Mouse (Mus musculus): ENCODE results near the gene Myo9b.

Myo9b gene

GRCm38 (mm10) chr8:71289098-71289497, 16.6 kb downstream of the Myo9b start:
- ChIA-PET POLR2A (interaction anchor here in 2 of 4 experiments (0.9 to 2.4 kb wide), 6 partner anchors 15 to 392 kb away, joined by 3 to 9 read pairs (median 6); partner anchors contain the start of genes Myo9b (in 2 of the 2), Haus8 (in 1 of the 2) and Rpl18a (in 1 of the 2)), CTCF (interaction anchor here in 1 of 4 experiments (1.2 kb wide), 1 partner anchor 68 kb away, joined by 3 read pairs; no protein-coding TSS in a partner anchor)

DNA sequence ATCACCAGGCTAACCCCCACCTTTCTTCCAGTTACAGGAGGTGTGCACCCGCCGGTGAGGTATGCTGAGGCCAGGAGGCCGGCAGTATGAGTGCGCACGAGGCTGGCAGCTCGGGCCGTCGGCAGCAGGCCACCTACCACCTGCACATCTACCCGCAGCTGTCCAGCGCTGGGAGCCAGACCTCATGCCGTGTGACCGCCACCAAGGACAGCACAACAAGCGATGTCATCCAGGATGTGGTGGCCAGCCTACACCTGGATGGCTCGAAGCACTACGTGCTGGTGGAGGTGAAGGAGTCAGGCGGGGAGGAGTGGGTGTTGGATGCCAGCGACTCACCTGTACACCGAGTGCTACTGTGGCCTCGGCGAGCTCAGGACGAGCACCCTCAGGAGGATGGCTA, 17.7 kb downstream of the Myo9b start:
- CTCF ChIA-PET, result interaction anchor here in 2 of 4 experiments (1.0 to 1.1 kb wide), 2 partner anchors 18 to 229 kb away, joined by 3 read pairs; partner anchors contain the start of genes Haus8 (in 1 of the 2) and Myo9b (in 1 of the 2)
- POLR2A ChIA-PET, result interaction anchor here in 3 of 4 experiments (0.8 to 2.4 kb wide), 8 partner anchors 13 to 77 kb away, joined by 3 to 9 read pairs (median 4); partner anchors contain the start of genes Haus8 (in 3 of the 3), Myo9b (in 3 of the 3) and Use1 (in 1 of the 3)

- ChIA-PET POLR2A (interaction anchor here in 3 of 4 experiments (0.5 to 2.4 kb wide), 11 partner anchors 14 to 599 kb away, joined by 3 to 9 read pairs (median 4); partner anchors contain the start of genes Haus8 (in 3 of the 3), Myo9b (in 3 of the 3) and Use1 (in 1 of the 3)), CTCF (interaction anchor here in 3 of 4 experiments (0.8 to 1.1 kb wide), 3 partner anchors 18 to 228 kb away, joined by 3 to 4 read pairs (median 3); partner anchors contain the start of genes Haus8 (in 2 of the 3) and Myo9b (in 2 of the 3))
These were observed 18.4 kb downstream of the Myo9b start for GRCm38 (mm10) chr8:71290911-71291310.

DNA sequence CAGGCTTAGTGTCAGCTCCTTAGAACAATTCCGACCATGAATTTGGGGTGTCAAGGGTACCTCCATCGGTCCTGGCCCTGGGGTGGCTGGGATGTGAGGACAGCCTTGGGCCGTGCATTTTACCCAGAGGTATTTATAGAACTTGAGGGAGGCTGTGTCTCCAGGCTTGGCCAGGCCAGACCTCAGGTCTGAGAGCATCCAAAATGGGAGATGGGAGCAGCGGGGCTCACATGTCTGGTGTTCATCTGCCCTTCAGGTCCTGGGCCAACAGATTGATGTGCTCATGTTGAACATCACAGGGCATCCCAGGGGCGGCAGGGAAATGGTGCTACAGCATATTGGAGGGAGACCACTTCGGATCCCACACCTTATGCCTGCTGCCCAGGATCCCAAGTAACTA, 18.8 kb downstream of the Myo9b start:
- POLR2A ChIA-PET, result interaction anchor here in 2 of 4 experiments (0.7 to 1.3 kb wide), 4 partner anchors 14 to 166 kb away, joined by 3 read pairs; partner anchors contain the start of gene Use1 (in 1 of the 2)
- CTCF ChIA-PET, result interaction anchor here in 3 of 4 experiments (0.8 to 1.1 kb wide), 3 partner anchors 19 to 228 kb away, joined by 3 to 4 read pairs (median 3); partner anchors contain the start of genes Haus8 (in 2 of the 3) and Myo9b (in 2 of the 3)

DNA sequence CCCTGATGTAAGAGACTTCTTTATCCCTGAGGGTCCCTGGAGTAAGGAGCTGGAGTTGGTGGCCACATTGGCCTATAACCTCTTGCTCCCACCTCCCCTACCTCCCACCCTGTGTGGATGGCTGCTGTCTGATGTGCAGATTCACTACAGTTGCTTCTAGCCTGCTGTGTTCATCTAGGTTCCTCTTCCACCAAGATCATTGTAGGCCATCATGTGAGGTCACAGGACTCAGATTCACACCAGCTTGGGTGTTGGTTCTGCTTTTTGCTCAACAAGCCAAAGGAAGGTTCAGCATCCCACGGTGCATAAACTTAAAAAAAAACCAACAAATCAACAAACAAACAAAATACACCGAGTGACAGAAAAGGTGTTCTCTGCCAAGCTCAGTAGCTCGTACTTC, 21.4 kb downstream of the Myo9b start:
- ChIA-PET CTCF (interaction anchor here in 3 of 4 experiments (0.6 to 1.0 kb wide), 3 partner anchors 14 to 225 kb away, joined by 4 to 12 read pairs (median 4); no protein-coding TSS in a partner anchor), POLR2A (interaction anchor here in 1 of 4 experiments (1.9 to 3.7 kb wide), 2 partner anchors 22 to 33 kb away, joined by 5 to 13 read pairs; partner anchors contain the start of gene Myo9b)

GRCm38 (mm10) chr8:71296188-71296621, 23.7 kb downstream of the Myo9b start:
- POLR2A ChIA-PET, result interaction anchor here in 2 of 4 experiments (1.2 to 3.7 kb wide), 4 partner anchors 12 to 25 kb away, joined by 3 to 13 read pairs (median 4); partner anchors contain the start of genes Myo9b (in 2 of the 2) and Haus8 (in 1 of the 2)

GRCm38 (mm10) chr8:71296784-71297183, 24.3 kb downstream of the Myo9b start:
- ChIA-PET POLR2A (interaction anchor here in 2 of 4 experiments (0.9 to 3.7 kb wide), 5 partner anchors 13 to 25 kb away, joined by 3 to 13 read pairs (median 4); partner anchors contain the start of genes Myo9b (in 2 of the 2) and Haus8 (in 1 of the 2)), CTCF (interaction anchor here in 1 of 4 experiments (0.6 kb wide), 1 partner anchor 452 kb away, joined by 3 read pairs; no protein-coding TSS in a partner anchor)

More at GRCm38 (mm10) chr8:71296188-71296621, 23.7 kb downstream of the Myo9b start:
- CTCF ChIA-PET, result interaction anchor here in 1 of 4 experiments (0.6 to 1.1 kb wide), 2 partner anchors 29 to 451 kb away, joined by 3 to 4 read pairs; no protein-coding TSS in a partner anchor

DNA sequence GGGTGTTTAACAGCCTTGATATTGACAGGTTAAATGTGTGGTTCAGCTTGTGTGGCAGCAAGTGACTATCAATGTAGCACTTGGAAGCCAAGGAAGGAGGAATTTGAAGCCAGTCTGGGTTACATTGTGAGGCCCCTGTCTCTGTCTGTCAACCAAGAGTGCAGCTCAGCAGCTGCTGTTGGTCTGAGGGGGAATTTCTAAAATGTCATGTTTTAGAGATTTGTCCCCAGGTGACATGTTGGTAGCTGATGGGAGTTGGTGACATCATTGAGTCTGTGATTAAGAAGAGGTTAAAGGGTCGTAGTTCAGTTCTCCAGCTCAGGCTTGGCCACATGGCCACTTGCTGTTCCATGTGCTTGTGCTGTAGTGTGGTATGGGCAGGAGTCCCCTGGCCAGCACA, 24.9 kb downstream of the Myo9b start:
- CTCF ChIA-PET, result interaction anchor here in 1 of 4 experiments (1.2 kb wide), 1 partner anchor 88 kb away, joined by 4 read pairs; no protein-coding TSS in a partner anchor

DNA sequence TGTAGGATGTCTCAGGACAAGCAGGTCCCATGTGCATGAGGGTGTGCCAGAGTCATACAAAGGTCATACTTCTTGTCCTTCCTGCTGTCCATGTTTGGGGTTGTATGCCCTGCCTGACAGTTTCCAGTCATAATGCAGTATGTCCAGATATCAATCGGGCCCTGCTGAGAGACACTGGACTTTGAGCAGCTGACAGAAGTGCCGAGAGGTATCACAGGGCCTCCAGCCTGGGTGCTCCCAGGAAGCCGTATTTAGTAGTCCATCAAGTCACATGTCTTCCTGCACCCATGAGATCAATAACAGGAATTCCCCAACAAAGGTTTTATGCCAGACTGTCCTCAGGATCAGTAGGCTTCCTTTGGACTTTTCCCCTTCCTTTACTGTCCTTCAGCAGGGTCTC, 27.2 kb downstream of the Myo9b start:
- POLR2A ChIA-PET, result interaction anchor here in 1 of 4 experiments (1.9 kb wide), 1 partner anchor 10 kb away, joined by 4 read pairs; no protein-coding TSS in a partner anchor
- CTCF ChIA-PET, result no interaction called here

More for the DNA sequence above, 24.9 kb downstream of the Myo9b start:
- POLR2A ChIA-PET, result interaction anchor here (0.6 to 3.7 kb wide), 8 partner anchors 10 to 597 kb away, joined by 3 to 13 read pairs (median 3); partner anchors contain the start of genes Myo9b (in 2 of the 4), Haus8 (in 1 of the 4) and Rpl18a (in 1 of the 4)

DNA sequence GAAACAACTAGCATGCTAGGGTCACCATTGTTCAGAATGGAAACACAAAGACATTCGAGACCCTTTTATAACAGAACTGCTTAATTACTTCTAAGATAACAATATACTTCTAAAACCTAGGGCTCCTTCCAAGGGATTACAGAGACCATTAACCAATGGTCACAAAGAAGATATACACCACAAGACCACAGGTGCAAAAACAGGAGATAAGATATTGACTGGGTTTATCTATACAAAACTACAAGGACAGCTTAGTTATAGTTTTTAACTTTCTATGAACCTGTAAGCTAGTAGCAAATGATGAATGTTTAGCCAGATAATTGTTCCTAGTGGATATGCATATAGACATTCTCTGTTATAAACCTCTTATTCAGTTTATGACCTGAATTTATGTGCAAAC, 30.3 kb downstream of the Myo9b start:
- POLR2A ChIA-PET, result interaction anchor here in 2 of 4 experiments (0.6 to 1.2 kb wide), 5 partner anchors 12 to 462 kb away, joined by 3 to 4 read pairs (median 3); no protein-coding TSS in a partner anchor
- CTCF ChIA-PET, result no interaction called here

- CTCF ChIA-PET, result interaction anchor here in 1 of 4 experiments (0.6 kb wide), 1 partner anchor 789 kb away, joined by 3 read pairs; no protein-coding TSS in a partner anchor
These were observed 31.1 kb downstream of the Myo9b start for GRCm38 (mm10) chr8:71303632-71304031.

DNA sequence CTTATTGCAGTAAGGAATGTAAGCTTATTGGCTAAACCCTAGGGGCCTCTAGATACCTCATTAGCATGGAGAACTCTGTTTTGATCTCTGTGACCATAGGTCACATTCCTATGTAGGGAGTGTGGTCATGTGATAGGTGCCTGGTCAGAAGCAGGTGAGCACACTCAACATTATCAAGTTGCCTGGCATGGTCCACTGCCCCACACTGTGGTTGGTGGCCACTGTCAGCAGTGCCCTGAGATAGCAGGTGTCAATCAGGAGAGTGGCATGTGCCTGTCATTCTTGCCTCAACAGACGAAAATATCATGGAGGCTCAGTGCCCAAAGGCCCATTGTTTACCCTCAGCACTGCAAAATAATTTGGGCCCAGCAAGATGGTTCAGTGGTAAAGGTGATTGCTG, 33.5 kb downstream of the Myo9b start:
- CTCF ChIA-PET, result no interaction called here
- POLR2A ChIA-PET, result interaction anchor here in 2 of 4 experiments (1.3 to 1.5 kb wide), 2 partner anchors 16 to 23 kb away, joined by 3 read pairs; no protein-coding TSS in a partner anchor

More at GRCm38 (mm10) chr8:71303632-71304031, 31.1 kb downstream of the Myo9b start:
- POLR2A ChIA-PET, result interaction anchor here in 1 of 4 experiments (0.7 to 1.2 kb wide), 3 partner anchors 16 to 30 kb away, joined by 3 to 4 read pairs (median 3); no protein-coding TSS in a partner anchor

- CTCF ChIA-PET, result interaction anchor here in 1 of 4 experiments (1.2 kb wide), 2 partner anchors 13 to 17 kb away, joined by 4 read pairs; no protein-coding TSS in a partner anchor
- POLR2A ChIA-PET, result interaction anchor here in 1 of 4 experiments (0.6 to 0.8 kb wide), 2 partner anchors 18 to 48 kb away, joined by 3 to 4 read pairs; no protein-coding TSS in a partner anchor
These were observed 34.9 kb downstream of the Myo9b start for GRCm38 (mm10) chr8:71307371-71307770.

GRCm38 (mm10) chr8:71307913-71308312, 35.4 kb downstream of the Myo9b start:
- ChIA-PET CTCF (interaction anchor here in 1 of 4 experiments (1.2 kb wide), 2 partner anchors 13 to 17 kb away, joined by 4 read pairs; no protein-coding TSS in a partner anchor), POLR2A (interaction anchor here in 1 of 4 experiments (0.6 to 0.8 kb wide), 2 partner anchors 19 to 48 kb away, joined by 3 to 4 read pairs; no protein-coding TSS in a partner anchor)

DNA sequence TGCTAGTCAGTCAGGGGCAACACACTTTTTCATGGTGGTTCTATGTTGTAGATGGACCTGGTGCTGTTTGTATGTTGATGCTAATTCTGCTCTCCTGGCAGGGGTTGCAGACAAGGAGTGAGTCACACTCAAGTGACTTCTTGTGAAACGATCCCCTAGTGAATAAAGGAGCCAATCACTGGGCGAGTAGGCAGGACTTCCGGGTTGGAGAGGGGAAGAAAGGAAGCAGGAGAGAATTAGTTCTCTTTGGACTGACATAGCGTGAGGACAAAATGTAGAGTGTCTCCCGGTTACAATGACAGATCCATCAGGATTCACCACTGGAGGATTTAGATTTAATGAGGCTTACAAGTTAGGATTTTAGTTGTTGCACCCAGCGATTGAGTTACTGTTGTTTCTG, 37.9 kb downstream of the Myo9b start:
- CTCF ChIA-PET, result no interaction called here

GRCm38 (mm10) chr8:71312700-71313099, 40.2 kb downstream of the Myo9b start:
- ChIA-PET CTCF (interaction anchor here in 2 of 4 experiments (0.6 kb wide), 2 partner anchors 59 to 981 kb away, joined by 3 to 4 read pairs; no protein-coding TSS in a partner anchor), POLR2A (interaction anchor here in 2 of 4 experiments (0.7 kb wide), 2 partner anchors 39 to 44 kb away, joined by 3 to 5 read pairs; no protein-coding TSS in a partner anchor)

More for the DNA sequence above, 37.9 kb downstream of the Myo9b start:
- POLR2A ChIA-PET, result interaction anchor here in 2 of 4 experiments (1.0 to 1.7 kb wide), 6 partner anchors 14 to 75 kb away, joined by 3 to 5 read pairs (median 4); partner anchors contain the start of genes Haus8 (in 1 of the 2), Myo9b (in 1 of the 2), Nr2f6 (in 1 of the 2) and Use1 (in 1 of the 2)

- POLR2A ChIA-PET, result no interaction called here
- CTCF ChIA-PET, result no interaction called here
These were observed 41.4 kb downstream of the Myo9b start for GRCm38 (mm10) chr8:71313951-71314350.

GRCm38 (mm10) chr8:71315972-71316371, 43.5 kb downstream of the Myo9b start:
- ChIA-PET CTCF (no interaction called here), POLR2A (interaction anchor here in 1 of 4 experiments (0.9 kb wide), 1 partner anchor 419 kb away, joined by 3 read pairs; the partner anchor contains the start of gene Rpl18a)
